Mouse (Mus musculus): ENCODE data around the gene Arf4.

DNA sequence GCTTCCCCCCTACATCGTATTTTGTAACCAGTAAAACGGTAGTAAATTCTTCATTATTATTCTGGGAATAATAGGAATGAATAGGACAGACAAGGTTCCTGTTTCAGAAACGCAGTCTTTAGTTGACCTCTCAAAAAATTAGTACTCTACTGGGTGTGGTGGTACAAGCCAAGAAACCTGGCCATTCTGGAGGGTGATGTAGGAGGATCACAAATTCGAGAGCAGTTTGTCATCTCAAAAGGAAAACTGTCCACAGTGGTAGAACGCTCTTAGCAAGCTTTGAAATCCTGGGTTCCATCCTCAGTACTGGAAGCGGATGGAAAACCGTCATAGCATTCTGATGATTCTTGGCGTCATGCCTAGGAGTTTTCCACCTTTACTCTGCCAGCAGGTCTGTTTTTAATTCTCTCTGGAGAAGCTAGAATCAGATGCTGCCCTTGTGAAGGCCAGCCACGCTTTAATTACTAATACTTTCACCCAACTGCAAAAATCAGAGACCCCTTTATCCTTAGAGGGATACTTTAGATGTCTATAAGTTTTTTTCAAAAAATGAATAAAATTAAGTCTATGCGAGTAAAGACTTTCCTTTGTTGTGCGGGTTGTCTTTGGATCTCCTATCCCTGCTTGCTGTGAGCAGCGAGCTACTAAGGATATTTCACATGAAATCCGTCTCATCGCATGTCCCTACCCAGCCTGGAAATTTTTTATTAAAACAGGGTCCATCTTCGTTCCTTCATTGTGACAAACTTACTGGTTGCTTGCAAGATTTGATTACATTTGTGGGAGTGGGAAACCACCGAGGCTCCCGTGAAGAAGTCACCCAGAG, 636 bp upstream of the Arf4 start:
- TF ChIP-seq CTCF (IDR thresholded peaks at IDR 0.05; ENCODE audit: low read depth) (no peak), EP300 (optimal IDR thresholded peaks at IDR 0.05) (no peak)

All from stomach, postnatal 0 days (tissue).